Mouse (Mus musculus): Measurements from ENCODE around the gene Etv6.

GRCm38 (mm10) chr6:134171235-134171634 lies 135.7 kb downstream of the Etv6 start:
- TF ChIP-seq EP300 (IDR thresholded peaks at IDR 0.05; ENCODE audit: insufficient read depth, low read depth, low read length) (no peak), CTCF (IDR thresholded peaks at IDR 0.05) (no peak)

All from heart, adult 2 months (tissue).